Comparison of ENCODE assay signal across 17 mouse cellular contexts in the genomic region with DNA sequence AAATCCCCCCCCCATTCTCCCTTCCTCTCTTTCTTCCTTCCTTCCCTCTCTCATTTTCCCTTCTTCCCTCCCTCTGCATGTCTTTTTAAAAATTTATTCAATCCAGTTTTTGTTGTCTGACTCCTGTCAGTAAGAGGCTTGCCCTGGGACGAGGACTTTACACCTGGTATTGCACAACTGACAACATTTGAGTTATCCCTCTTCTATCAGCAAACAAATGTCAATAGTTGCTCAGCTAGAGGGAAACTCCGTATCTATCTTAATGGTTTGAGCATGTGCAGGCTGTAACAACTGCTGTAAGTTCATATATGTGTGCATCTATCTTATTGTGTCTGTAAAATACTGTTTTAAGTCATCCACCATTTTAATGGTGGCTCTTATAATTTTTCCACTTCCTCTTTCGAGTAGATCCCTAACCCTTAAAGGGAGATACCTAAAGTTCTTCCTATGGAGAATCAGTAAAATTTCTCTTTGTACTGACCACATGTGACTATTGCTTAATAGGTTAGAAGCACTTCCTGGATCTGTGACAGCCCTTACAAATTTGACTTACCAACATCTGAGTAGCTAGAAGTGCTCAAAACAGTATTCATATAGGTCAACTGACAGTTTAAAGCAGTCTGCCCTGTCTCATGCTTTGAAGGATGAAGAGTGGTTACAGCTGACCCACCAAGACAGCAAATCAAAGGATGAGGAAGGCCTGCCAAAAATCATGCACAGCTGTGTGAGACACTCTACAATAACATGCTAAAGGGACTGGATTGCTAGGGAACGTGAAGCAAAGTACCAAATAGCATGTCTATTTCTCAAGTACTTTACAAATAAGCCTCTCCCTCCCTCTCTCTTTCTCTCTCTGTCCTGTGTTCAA.
DNase-seq lines count a peak whose midpoint lies in the region; ATAC-seq and TF ChIP-seq lines count a peak whose summit lies in the region.
"Had no signal": no experiment of that assay in that cellular context is flagged by ENCODE, and none has a peak within 500 bp of the region (broad histone marks: within the 10 kb centered on the region; RNA-seq: fewer than 3 reads in every experiment).

No protein-coding gene starts in this region.

- no peaks in the 10 kb centered on the region for H3K36me3 ChIP-seq in intestine, embryonic 16.5 days (ENCODE audit: control insufficient read depth, insufficient read depth, low read length)
- H3K36me3 ChIP-seq in intestine, postnatal 0 days (ENCODE audit: control insufficient read depth, insufficient read depth): no peaks in the 10 kb centered on the region
- H3K36me3 ChIP-seq in lung, embryonic 16.5 days (ENCODE audit: control insufficient read depth, insufficient read depth, low read length): no peaks in the 10 kb centered on the region
- no peaks in the 10 kb centered on the region for H3K36me3 ChIP-seq in liver, embryonic 11.5 days (ENCODE audit: control insufficient read depth, insufficient read depth, low read length)
- H3K36me3 ChIP-seq: heart, embryonic 15.5 days; kidney, embryonic 15.5 days; neural tube, embryonic 12.5 days had no signal

- no peak overlapping the region for H3K4me2 ChIP-seq in intestine, embryonic 16.5 days (ENCODE audit: low read depth, low read length)
- H3K4me2 ChIP-seq in intestine, postnatal 0 days (replicated peaks; ENCODE audit: low read depth): no peak overlapping the region
- no peak overlapping the region for H3K4me2 ChIP-seq in lung, embryonic 16.5 days (ENCODE audit: low read depth, low read length)
- no peak overlapping the region for H3K4me2 ChIP-seq in liver, embryonic 11.5 days
- H3K4me2 ChIP-seq: heart, embryonic 15.5 days; kidney, embryonic 15.5 days; neural tube, embryonic 12.5 days had no signal

- H3K4me3 ChIP-seq in intestine, embryonic 16.5 days (ENCODE audit: low read length): no peak overlapping the region
- H3K4me3 ChIP-seq in intestine, postnatal 0 days (ENCODE audit: low read depth, low read length): no peak overlapping the region
- H3K4me3 ChIP-seq in lung, embryonic 16.5 days (ENCODE audit: low read length): no peak overlapping the region
- H3K4me3 ChIP-seq in liver, embryonic 11.5 days (ENCODE audit: low read depth, low read length): no peak overlapping the region
- H3K4me3 ChIP-seq: heart, embryonic 15.5 days; kidney, embryonic 15.5 days; left cerebral cortex, adult 2 months; megakaryocyte, embryonic 14.5 days; neural tube, embryonic 12.5 days had no signal

- peaks cover 10% of the 10 kb centered on the region for H3K4me1 ChIP-seq in intestine, embryonic 16.5 days (ENCODE audit: control insufficient read depth, insufficient read depth, low read length)
- no peaks in the 10 kb centered on the region for H3K4me1 ChIP-seq in intestine, postnatal 0 days (replicated peaks; ENCODE audit: control insufficient read depth, insufficient read depth, low read length)
- peaks cover 13% of the 10 kb centered on the region for H3K4me1 ChIP-seq in lung, embryonic 16.5 days (replicated peaks; ENCODE audit: control insufficient read depth, insufficient read depth, low read length)
- no peaks in the 10 kb centered on the region for H3K4me1 ChIP-seq in liver, embryonic 11.5 days (replicated peaks; ENCODE audit: control insufficient read depth, insufficient read depth, low read length)
- H3K4me1 ChIP-seq: megakaryocyte, embryonic 14.5 days had no signal

- H3K27me3 ChIP-seq in intestine, embryonic 16.5 days (replicated peaks; ENCODE audit: control insufficient read depth, insufficient read depth, low read length): no peaks in the 10 kb centered on the region
- no peaks in the 10 kb centered on the region for H3K27me3 ChIP-seq in intestine, postnatal 0 days (replicated peaks; ENCODE audit: control insufficient read depth, insufficient read depth, low read length)
- H3K27me3 ChIP-seq in lung, embryonic 16.5 days (ENCODE audit: control insufficient read depth, insufficient read depth, low read depth, low read length): no peaks in the 10 kb centered on the region
- H3K27me3 ChIP-seq in liver, embryonic 11.5 days (replicated peaks; ENCODE audit: control insufficient read depth, insufficient read depth, low read length): no peaks in the 10 kb centered on the region
- H3K27me3 ChIP-seq: heart, embryonic 15.5 days; kidney, embryonic 15.5 days; megakaryocyte, embryonic 14.5 days; neural tube, embryonic 12.5 days had no signal

- 56% methylated on average over 4 of the region's 4 CpGs for WGBS in intestine, embryonic 16.5 days
- 47% methylated on average over 4 of the region's 4 CpGs for WGBS in intestine, postnatal 0 days
- WGBS in lung, embryonic 16.5 days: 46% methylated on average over 4 of the region's 4 CpGs
- WGBS in liver, embryonic 11.5 days: 65% methylated on average over 4 of the region's 4 CpGs

- TF ChIP-seq CTCF in intestine, postnatal 0 days (IDR thresholded peaks at IDR 0.05; ENCODE audit: low read depth): no peak

- H3K9me3 ChIP-seq in intestine, embryonic 16.5 days (ENCODE audit: control insufficient read depth, low read length): no peaks in the 10 kb centered on the region
- H3K9me3 ChIP-seq in intestine, postnatal 0 days (ENCODE audit: control insufficient read depth): no peaks in the 10 kb centered on the region
- no peaks in the 10 kb centered on the region for H3K9me3 ChIP-seq in lung, embryonic 16.5 days (ENCODE audit: control insufficient read depth, low read length)
- H3K9me3 ChIP-seq in liver, embryonic 11.5 days (ENCODE audit: control insufficient read depth, low read length): no peaks in the 10 kb centered on the region
- H3K9me3 ChIP-seq: heart, embryonic 15.5 days; kidney, embryonic 15.5 days; megakaryocyte, embryonic 14.5 days; neural tube, embryonic 12.5 days had no signal

- ATAC-seq in intestine, embryonic 16.5 days: peak; percentile 48; the same call in 1 of the 2 replicates
- ATAC-seq in intestine, postnatal 0 days: no peak
- peak; percentile 93 for ATAC-seq in lung, embryonic 16.5 days (ENCODE audit: low read depth)
- ATAC-seq in liver, embryonic 11.5 days (replicated peaks; ENCODE audit: low FRiP score): peak; percentile 49; the same call in 1 of the 2 replicates
- ATAC-seq: forebrain, embryonic 14.5 days had no signal

- H3K9ac ChIP-seq in intestine, embryonic 16.5 days (ENCODE audit: low read depth, low read length): no peak overlapping the region
- no peak overlapping the region for H3K9ac ChIP-seq in intestine, postnatal 0 days (ENCODE audit: low read depth, low read length)
- H3K9ac ChIP-seq in lung, embryonic 16.5 days (ENCODE audit: low read length): no peak overlapping the region
- H3K9ac ChIP-seq in liver, embryonic 11.5 days (ENCODE audit: low read depth, low read length): no peak overlapping the region
- H3K9ac ChIP-seq: heart, embryonic 15.5 days; kidney, embryonic 15.5 days; neural tube, embryonic 12.5 days had no signal

- no peak overlapping the region for H3K27ac ChIP-seq in intestine, embryonic 16.5 days (ENCODE audit: low read length)
- no peak overlapping the region for H3K27ac ChIP-seq in intestine, postnatal 0 days (ENCODE audit: low read depth, low read length)
- no peak overlapping the region for H3K27ac ChIP-seq in lung, embryonic 16.5 days (ENCODE audit: low read length)
- no peak overlapping the region for H3K27ac ChIP-seq in liver, embryonic 11.5 days (ENCODE audit: low read depth, low read length)
- H3K27ac ChIP-seq: heart, embryonic 15.5 days; kidney, embryonic 15.5 days; left cerebral cortex, adult 2 months; neural tube, embryonic 12.5 days had no signal

- no peak for DNase-seq in lung, postnatal 14 days
- no peak for DNase-seq in liver, embryonic 11.5 days (ENCODE audit: low spot score)
- DNase-seq in lung, postnatal 25 days (ENCODE audit: low spot score): peak; percentile 0
- DNase-seq in natural killer cell, adult 2 months (ENCODE audit: low spot score in 2 of 2): no peak
- no peak for DNase-seq in cerebellum, adult 9-11 months
- DNase-seq: cerebellum, postnatal 14 days; right cerebral cortex, postnatal 14 days; thymus, postnatal 14 days had no signal
